Mouse (Mus musculus) cortical plate, adult 2 months (tissue): Measurements from ENCODE around the gene Ccdc194. TPM values are rescaled to one million over a fixed set of nuclear protein-coding genes. Genes with fewer than 3 reads are reported as not detected.
"Not testable (repeated sequence)": the region's sequence is repeated elsewhere in the genome, so short reads cannot be mapped to it uniquely, and the experiment has no call there.

Experiments
- H3K27ac ChIP-seq: fragments of 200-500 bp; 2 replicates; pipeline ENCODE4 v1.5.1; 2012; ENCODE audit warnings: low read length, control low read depth, inconsistent platforms; ENCODE audit not compliant: insufficient read depth
- H3K4me1 ChIP-seq: fragments of 200-500 bp; 2 replicates; pipeline ENCODE4 v1.6.1; 2011; ENCODE audit warnings: low read length; ENCODE audit not compliant: control insufficient read depth, insufficient read depth
- H3K4me3 ChIP-seq: fragments of 200-500 bp; 2 replicates; pipeline ENCODE4 v1.5.1; 2011; ENCODE audit warnings: mild to moderate bottlenecking, low read length, control low read depth; ENCODE audit not compliant: insufficient read depth
- CTCF ChIP-seq: fragments of 200-500 bp; IDR thresholded peaks from 2 replicates; pipeline ENCODE4 v1.5.1; 2011; ENCODE audit warnings: mild to moderate bottlenecking, control low read depth, low read length; ENCODE audit not compliant: insufficient read depth; ENCODE audit errors: extremely low read depth
- POLR2A ChIP-seq: fragments of 200-500 bp; IDR thresholded peaks from 2 replicates; pipeline ENCODE4 v1.6.1; 2011; ENCODE audit warnings: mild to moderate bottlenecking, low read length, control low read depth; ENCODE audit not compliant: insufficient read depth; ENCODE audit errors: extremely low read depth
- polyA plus RNA-seq: library from polyadenylated mRNA; depleted of rRNA; stranded (reverse); fragments of >200 nt; gene quantifications from 2 replicates; pipeline ENCODE4 v1.2.3, GENCODE M21; 2012

Gene Ccdc194
- polyA plus RNA-seq, 1 experiment = not detected

DNA sequence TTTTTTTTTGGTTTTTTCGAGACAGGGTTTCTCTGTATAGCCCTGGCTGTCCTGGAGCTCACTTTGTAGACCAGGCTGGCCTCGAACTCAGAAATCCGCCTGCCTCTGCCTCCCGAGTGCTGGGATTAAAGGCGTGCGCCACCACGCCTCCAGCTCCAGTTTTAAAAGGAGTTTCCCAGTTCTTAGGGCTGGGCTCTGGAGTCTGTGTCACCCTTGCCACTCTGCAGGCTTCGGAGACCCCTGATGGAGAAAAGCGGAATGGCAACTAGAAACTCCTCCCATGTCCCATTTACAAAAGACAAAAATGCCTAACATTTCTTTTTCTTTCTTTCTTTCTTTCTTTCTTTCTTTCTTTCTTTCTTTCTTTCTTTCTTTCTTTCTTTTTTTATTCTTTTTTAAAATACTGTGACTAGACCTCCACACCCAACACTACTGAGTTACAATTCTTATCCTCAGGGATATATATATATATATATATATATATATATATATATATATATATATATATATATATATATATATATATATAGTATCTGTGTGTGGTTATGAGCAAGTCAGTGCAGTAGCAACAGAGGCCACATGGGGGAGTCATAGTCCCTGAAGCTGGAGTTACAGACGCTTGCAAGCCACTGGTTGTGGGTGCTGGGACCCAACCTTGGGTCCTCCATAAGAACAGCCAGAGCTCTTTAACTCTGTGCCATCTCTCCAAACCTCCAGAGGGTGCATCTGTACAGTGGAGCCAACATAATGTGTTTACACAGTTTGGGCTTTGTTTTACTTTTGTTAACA lies 6.3 kb downstream of the Ccdc194 start:
- not testable (repeated sequence) for H3K27ac ChIP-seq, H3K4me1 ChIP-seq, H3K4me3 ChIP-seq
- peak; percentile 58 for TF ChIP-seq CTCF

DNA sequence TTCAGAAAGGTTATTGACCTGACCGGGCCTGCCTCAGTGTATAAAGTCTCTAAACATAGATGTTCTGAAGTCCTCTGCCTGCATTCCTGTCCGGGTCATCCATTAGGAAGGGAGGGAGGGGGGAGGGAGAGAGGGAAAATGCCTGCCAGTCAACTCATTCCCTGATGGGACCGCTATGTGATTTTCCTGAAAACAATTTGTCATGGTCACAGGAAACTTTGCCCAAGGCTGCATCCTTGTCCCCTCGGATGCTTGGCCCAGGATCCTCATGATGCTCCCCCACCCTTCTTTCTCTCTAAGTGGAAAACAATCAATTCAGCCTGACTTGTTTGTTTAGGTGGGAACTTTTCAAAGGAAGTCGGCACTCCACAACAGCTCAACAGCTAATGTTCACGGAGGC lies 8.7 kb downstream of the Ccdc194 start:
- H3K27ac ChIP-seq = no peak overlapping the region
- no peaks in the 10 kb centered on the region for H3K4me1 ChIP-seq
- TF ChIP-seq CTCF (no peak), POLR2A (no peak)
- H3K4me3 ChIP-seq = no peak overlapping the region

DNA sequence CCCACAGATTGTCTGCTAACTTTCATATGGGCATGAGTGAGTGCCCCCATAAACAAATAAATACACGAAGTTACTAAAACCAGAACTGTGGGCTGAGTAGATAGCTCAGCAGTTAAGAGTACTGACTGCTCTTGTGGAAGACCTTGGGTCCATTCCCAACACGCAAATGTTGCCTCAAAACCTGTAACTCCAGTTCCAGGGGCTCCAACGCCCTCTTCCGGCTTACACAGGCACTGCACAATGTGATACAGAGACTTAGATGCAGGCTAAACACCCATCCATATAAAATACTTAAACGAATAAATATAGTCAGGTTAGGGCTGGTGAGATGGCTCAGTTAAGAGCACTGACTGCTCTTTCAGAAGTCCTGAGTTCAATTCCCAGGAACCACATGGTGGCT lies 10.5 kb downstream of the Ccdc194 start:
- TF ChIP-seq CTCF (no peak), POLR2A (no peak)
- Histone ChIP-seq H3K27ac (no peak overlapping the region), H3K4me3 (no peak overlapping the region), H3K4me1 (no peaks in the 10 kb centered on the region)

DNA sequence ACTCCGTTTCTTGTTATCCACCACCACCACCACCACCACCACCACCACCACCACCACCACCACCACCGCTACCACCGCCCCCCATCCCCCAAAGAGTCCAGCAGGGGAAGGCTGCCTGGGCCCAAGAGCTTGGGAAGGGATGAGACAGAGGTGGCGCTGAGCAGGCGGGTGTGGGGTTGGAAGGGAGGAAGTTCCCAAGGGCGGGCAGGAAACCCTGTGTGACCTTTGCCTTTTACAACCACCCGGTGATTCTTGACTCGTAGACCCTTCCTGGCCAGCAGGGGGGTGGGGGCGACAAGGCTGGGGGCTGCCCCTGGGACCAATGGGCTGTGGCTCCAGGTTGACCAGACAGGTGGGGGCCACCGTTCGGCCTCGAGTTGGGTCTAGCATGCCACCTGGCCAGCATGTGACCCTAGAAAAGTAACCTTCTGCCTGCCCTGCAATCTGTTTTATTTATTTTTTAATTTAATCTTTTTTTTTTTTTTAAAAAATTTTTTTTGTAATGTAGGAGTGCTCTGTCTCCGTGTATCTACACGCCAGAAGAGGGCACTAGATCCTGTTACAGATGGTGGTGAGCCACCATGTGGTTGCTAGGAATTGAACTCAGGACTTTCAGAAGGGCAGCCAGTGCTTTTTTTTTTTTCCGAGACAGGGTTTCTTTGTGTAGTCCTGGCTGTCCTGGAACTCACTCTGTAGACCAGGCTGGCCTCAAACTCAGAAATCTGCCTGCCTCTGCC lies 12.3 kb downstream of the Ccdc194 start:
- no peak overlapping the region for H3K27ac ChIP-seq
- H3K4me1 ChIP-seq = no peaks in the 10 kb centered on the region
- no peak for TF ChIP-seq CTCF
- H3K4me3 ChIP-seq = no peak overlapping the region

- TF ChIP-seq POLR2A = no peak
- no peak for TF ChIP-seq CTCF
- no peak within 1 kb of the TSS for H3K27ac ChIP-seq
- H3K4me1 ChIP-seq = no peaks in the 10 kb centered on the region
- H3K4me3 ChIP-seq = no peak within 1 kb of the TSS
These were observed 13.9 kb downstream of the Ccdc194 start, which contains the start of gene Plvap for GRCm38 (mm10) chr8:71511644-71512043. Gene Plvap (minus strand): TSS chr8:71511752.

- Histone ChIP-seq H3K4me3 (no peak overlapping the region), H3K27ac (no peak overlapping the region), H3K4me1 (no peaks in the 10 kb centered on the region)
- TF ChIP-seq CTCF = no peak
- no peak for TF ChIP-seq POLR2A
These were observed 16.2 kb downstream of the Ccdc194 start for GRCm38 (mm10) chr8:71509316-71509715.

- Histone ChIP-seq H3K4me1 (no peaks in the 10 kb centered on the region), H3K4me3 (peak overlapping the region; percentile 55), H3K27ac (no peak overlapping the region)
- TF ChIP-seq POLR2A (peak; percentile 65; the same call in 1 of the 2 replicates), CTCF (no peak)
These were observed 17.9 kb downstream of the Ccdc194 start for GRCm38 (mm10) chr8:71507589-71508104.

DNA sequence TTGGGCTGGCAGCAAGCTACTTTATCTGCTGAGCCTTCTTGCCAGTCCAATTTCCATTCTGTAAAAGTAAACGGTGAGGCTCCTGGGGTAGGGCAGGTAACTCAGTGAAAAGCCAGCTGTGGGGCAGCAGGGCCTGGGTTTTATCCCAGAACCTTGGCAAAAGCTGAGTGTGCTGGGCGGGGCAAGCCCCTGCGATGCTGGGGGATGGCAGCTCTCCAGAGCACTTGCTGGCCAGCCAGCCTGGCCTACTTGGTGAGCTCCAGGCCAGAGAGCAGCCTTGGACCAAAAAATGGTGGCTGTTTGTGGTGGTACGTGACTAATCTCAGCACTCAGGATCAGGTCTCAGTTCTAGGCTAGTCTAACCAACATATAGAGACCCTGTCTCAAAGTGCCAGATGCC lies 19.5 kb downstream of the Ccdc194 start:
- no peak overlapping the region for H3K4me3 ChIP-seq
- TF ChIP-seq POLR2A = no peak
- TF ChIP-seq CTCF = no peak
- no peaks in the 10 kb centered on the region for H3K4me1 ChIP-seq
- H3K27ac ChIP-seq = no peak overlapping the region

GRCm38 (mm10) chr8:71505326-71505725 lies 20.2 kb downstream of the Ccdc194 start:
- Histone ChIP-seq H3K4me3 (no peak overlapping the region), H3K27ac (no peak overlapping the region), H3K4me1 (no peaks in the 10 kb centered on the region)
- TF ChIP-seq POLR2A = no peak
- TF ChIP-seq CTCF = no peak

- TF ChIP-seq POLR2A (no peak), CTCF (no peak)
- H3K4me1 ChIP-seq = no peaks in the 10 kb centered on the region
- no peak overlapping the region for H3K27ac ChIP-seq
- H3K4me3 ChIP-seq = no peak overlapping the region
These were observed 21.2 kb downstream of the Ccdc194 start for GRCm38 (mm10) chr8:71504349-71504748.
